9 mouse cellular contexts compared by ENCODE assay signal in the genomic region with DNA sequence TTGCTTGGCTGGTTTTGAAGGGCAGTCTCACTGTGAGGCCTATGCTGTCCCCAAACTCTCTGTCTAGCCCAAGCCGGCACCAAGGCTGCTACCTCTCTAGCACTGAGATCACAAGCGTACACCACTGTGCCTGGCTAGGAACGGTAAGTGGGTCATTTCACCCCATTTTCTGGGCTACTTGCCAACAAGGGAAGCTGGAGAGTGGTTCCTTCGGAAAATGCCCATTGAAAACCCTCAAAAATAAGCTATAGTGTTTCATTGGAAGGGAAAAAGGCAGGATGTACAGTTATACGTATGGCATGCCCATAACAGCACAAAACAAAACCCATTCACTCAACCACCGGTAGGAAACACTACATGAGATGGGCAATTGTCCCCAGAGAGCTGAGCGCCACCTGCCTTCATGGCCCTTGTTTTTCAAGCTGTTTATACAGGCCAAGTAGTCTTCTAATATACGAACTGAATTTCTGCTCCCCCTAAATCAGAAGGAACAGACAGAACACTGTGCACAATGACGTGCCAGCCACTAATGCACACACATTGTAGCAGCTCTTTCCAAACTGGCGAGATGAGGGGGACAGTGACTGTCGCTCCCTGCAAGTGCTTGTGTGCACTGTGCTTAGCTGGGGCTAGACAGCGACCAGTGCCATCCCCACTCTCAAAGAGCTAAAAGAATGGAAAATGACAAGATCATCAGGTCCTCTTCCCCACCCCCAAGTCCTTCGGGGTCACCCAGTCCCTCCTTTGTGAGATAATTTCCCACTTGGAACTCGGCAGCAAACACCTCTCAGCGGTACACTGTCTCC. TPM values are rescaled to one million over a fixed set of nuclear protein-coding genes. Genes with fewer than 3 reads are reported as not detected.
DNase-seq lines count a peak whose midpoint lies in the region; ATAC-seq and TF ChIP-seq lines count a peak whose summit lies in the region.
"Had no signal": no experiment of that assay in that cellular context is flagged by ENCODE, and none has a peak within 500 bp of the region (broad histone marks: within the 10 kb centered on the region; RNA-seq: fewer than 3 reads in every experiment).

No protein-coding gene starts in this region.

- no peaks in the 10 kb centered on the region for H3K36me3 ChIP-seq in hindbrain, postnatal 0 days (ENCODE audit: insufficient read depth, low read length)
- H3K36me3 ChIP-seq in hindbrain, embryonic 12.5 days: peaks cover 18% of the 10 kb centered on the region

- DNase-seq in hindbrain, postnatal 0 days (ENCODE audit: low spot score): peak; percentile 41
- DNase-seq in thymus, postnatal 4 days: peak; percentile 6
- DNase-seq in thymus, postnatal 36 days: no peak
- DNase-seq in cerebellum, postnatal 14 days: peak; percentile 78 to 79
- DNase-seq in spleen, postnatal 4 days (ENCODE audit: low spot score in 2 of 2): peak; percentile 23 to 63
- no peak for DNase-seq in frontal cortex, postnatal 10 days (ENCODE audit: low spot score in 2 of 2)
- DNase-seq in urinary bladder, postnatal 36 days (ENCODE audit: low spot score in 2 of 2): no peak

- WGBS in hindbrain, postnatal 0 days: 63% methylated on average over 15 of the region's 15 CpGs
- WGBS in hindbrain, embryonic 12.5 days: 83% methylated on average over 15 of the region's 15 CpGs

- peaks cover 18% of the 10 kb centered on the region for H3K4me1 ChIP-seq in hindbrain, postnatal 0 days (ENCODE audit: insufficient read depth, low read length)
- peaks cover 70% of the 10 kb centered on the region for H3K4me1 ChIP-seq in hindbrain, embryonic 12.5 days

- H3K27me3 ChIP-seq in hindbrain, postnatal 0 days (ENCODE audit: insufficient read depth, low read length): no peaks in the 10 kb centered on the region
- H3K27me3 ChIP-seq in hindbrain, embryonic 12.5 days: 0 out of 2 replicates have a peak, but pooled peaks cover 3% of the 10 kb centered on the region

- no peak for ATAC-seq in hindbrain, postnatal 0 days
- no peak for ATAC-seq in hindbrain, embryonic 12.5 days (ENCODE audit: low FRiP score)

- TF ChIP-seq CTCF in hindbrain, postnatal 0 days (IDR thresholded peaks at IDR 0.05; ENCODE audit: low read depth): peak; percentile 15; the same call in 1 of the 2 replicates

- H3K9ac ChIP-seq in hindbrain, postnatal 0 days (replicated peaks; ENCODE audit: low read length): no peak overlapping the region
- H3K9ac ChIP-seq in hindbrain, embryonic 12.5 days: no peak overlapping the region

- H3K9me3 ChIP-seq in hindbrain, postnatal 0 days (ENCODE audit: low read length): no peaks in the 10 kb centered on the region
- H3K9me3 ChIP-seq in hindbrain, embryonic 12.5 days (replicated peaks): 0 out of 2 replicates have a peak, but pooled peaks cover 5% of the 10 kb centered on the region

- H3K4me3 ChIP-seq in hindbrain, postnatal 0 days (ENCODE audit: low read length): no peak overlapping the region
- no peak overlapping the region for H3K4me3 ChIP-seq in hindbrain, embryonic 12.5 days
- H3K4me3 ChIP-seq: heart, adult 2 months had no signal

- no peak overlapping the region for H3K4me2 ChIP-seq in hindbrain, postnatal 0 days (ENCODE audit: low read depth, low read length)
- H3K4me2 ChIP-seq in hindbrain, embryonic 12.5 days (replicated peaks): no peak overlapping the region

- H3K27ac ChIP-seq in hindbrain, postnatal 0 days: no peak overlapping the region
- H3K27ac ChIP-seq in hindbrain, embryonic 12.5 days: no peak overlapping the region
- H3K27ac ChIP-seq: heart, adult 2 months had no signal

RNA-seq across cellular contexts. Expression of a gene that starts 8.4 kb away (rescaled TPM):
- total RNA-seq in hindbrain, postnatal 0 days (2014; rRNA removed): 17.7 and 23.3 TPM in 2 replicates
- polyA plus RNA-seq in hindbrain, postnatal 0 days (2015; fragmentation: Nextera tagmentation; extraction: Ambion mirVana): 11.2 and 13.0 TPM in 2 replicates
- 15.0 and 17.7 TPM in 2 replicates for polyA plus RNA-seq in hindbrain, embryonic 12.5 days (2016; fragmentation: Nextera tagmentation; extraction: Ambion mirVana)

Comparison
In these comparisons a context has a peak if more than half of its experiments do, and no peak if none do; other contexts are left out.
1. DNase-seq: peak in hindbrain, postnatal 0 days (single experiment), thymus, postnatal 4 days (single experiment), cerebellum, postnatal 14 days (2 of 2) and spleen, postnatal 4 days (2 of 2); none in thymus, postnatal 36 days (0 of 2), frontal cortex, postnatal 10 days (0 of 2) and urinary bladder, postnatal 36 days (0 of 2).